Mouse (Mus musculus): ENCODE measurements around the gene Col19a1. TPM values are rescaled to one million over a fixed set of nuclear protein-coding genes. Genes with fewer than 3 reads are reported as not detected.

The Col19a1 gene
- polyA plus RNA-seq, 1 experiment = not detected

DNA sequence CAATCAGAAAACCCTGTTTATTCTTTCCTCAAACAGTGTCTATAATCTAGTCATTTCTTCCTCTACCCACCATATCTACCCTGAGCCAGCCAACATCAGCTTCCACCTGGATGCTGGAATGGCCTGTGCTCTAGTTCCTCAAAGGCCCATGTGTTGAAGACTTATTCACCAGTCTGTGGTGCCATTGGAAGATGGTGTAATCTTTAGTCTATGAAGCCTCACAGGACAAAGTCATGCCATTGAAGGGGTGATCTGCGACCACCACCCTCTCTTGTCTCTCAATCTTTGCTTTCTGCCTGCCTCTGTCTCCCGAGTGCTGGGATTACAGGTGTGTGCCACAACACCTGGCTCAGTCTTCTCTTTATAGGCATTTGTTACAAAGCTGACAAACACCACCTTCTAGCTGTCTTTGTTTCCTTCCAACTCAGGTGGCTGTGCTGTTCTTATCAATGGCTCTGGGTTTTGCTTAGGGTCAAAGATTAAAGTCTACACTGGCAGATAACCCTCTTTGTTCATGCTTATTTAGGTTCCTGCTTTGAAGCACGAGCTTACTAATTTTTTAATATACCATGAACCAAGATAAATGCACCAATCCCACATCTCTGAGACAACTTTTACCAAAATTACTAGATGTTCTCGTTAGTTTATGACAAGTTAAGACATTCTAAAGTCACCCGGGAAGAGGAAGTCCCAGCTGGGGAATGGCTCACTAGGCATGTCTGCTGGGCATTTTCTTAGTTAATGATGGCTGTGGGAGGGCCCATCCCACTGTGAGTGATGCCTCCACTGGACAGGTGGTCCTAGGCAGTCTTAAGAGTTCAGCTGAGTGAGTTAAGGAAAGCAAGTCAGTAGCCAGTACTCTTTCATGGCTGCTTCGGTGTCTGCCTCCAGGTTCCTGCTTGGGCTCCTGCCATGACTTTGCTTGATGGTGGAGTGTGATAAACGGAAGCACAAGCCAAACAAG, 292.0 kb downstream of the Col19a1 start:
- no peaks in the 10 kb centered on the region for H3K4me1 ChIP-seq
- no peaks in the 10 kb centered on the region for H3K36me3 ChIP-seq (replicated peaks; ENCODE audit: low read length)
- no peak overlapping the region for H3K4me3 ChIP-seq (replicated peaks)
- H3K9me3 ChIP-seq = peaks cover 37% of the 10 kb centered on the region
- no peak for TF ChIP-seq FLI1 (IDR thresholded peaks at IDR 0.05; ENCODE audit: low read length)
- no peak for TF ChIP-seq GATA1 (IDR thresholded peaks at IDR 0.05; ENCODE audit: borderline replicate concordance, low read length)
- no peaks in the 10 kb centered on the region for H3K27me3 ChIP-seq (replicated peaks)

DNA sequence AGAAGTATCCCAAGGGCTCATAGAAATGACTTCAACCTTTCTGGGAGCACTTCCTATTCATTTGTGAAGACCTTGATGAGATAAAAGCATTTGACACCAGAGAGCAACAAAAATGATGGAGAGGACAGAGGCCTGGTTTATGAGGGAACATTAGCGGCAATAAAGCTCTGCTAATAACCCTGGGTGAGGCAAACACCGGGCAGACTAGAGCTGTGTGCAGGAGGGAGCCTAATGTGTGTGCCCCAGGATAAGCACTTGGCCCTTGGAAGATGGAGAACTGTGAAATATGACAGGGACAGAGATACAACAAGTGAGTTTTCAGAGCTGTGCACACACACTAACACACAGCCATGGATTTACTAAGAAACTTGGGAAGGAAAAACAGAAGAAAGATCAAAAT, 294.8 kb downstream of the Col19a1 start:
- no peak overlapping the region for H3K4me3 ChIP-seq (replicated peaks)
- H3K36me3 ChIP-seq (replicated peaks; ENCODE audit: low read length) = no peaks in the 10 kb centered on the region
- TF ChIP-seq FLI1 (IDR thresholded peaks at IDR 0.05; ENCODE audit: low read length) = no peak
- TF ChIP-seq GATA1 (IDR thresholded peaks at IDR 0.05; ENCODE audit: borderline replicate concordance, low read length) = no peak

DNA sequence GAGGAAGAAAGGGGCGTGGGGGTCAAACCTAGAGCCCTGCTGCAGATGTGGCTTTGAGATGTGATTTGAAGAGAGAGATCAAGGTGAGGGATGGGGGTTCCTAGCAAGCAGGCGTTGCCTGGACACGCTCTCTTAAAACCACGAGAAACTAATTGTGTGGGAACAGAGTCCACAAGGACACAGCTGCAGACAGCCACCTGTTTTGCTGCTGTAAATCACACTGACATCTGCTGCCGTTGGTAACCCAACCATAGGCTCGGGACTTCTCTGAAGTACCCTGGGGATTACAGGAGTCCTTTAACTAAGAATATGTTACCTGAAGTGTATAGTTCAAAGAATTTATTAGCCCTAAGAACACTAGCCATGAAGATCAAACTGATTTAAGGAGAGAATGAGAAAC, 300.9 kb downstream of the Col19a1 start:
- Histone ChIP-seq H3K36me3 (replicated peaks; ENCODE audit: low read length) (no peaks in the 10 kb centered on the region), H3K27me3 (replicated peaks) (no peaks in the 10 kb centered on the region), H3K4me3 (replicated peaks) (no peak overlapping the region), H3K4me1 (no peaks in the 10 kb centered on the region), H3K9me3 (peaks cover 36% of the 10 kb centered on the region)
- TF ChIP-seq FLI1 (IDR thresholded peaks at IDR 0.05; ENCODE audit: low read length) (no peak), GATA1 (IDR thresholded peaks at IDR 0.05; ENCODE audit: borderline replicate concordance, low read length) (no peak)

More for the DNA sequence above, 294.8 kb downstream of the Col19a1 start:
- Histone ChIP-seq H3K27me3 (replicated peaks) (no peaks in the 10 kb centered on the region), H3K4me1 (no peaks in the 10 kb centered on the region), H3K9me3 (peaks cover 40% of the 10 kb centered on the region)

DNA sequence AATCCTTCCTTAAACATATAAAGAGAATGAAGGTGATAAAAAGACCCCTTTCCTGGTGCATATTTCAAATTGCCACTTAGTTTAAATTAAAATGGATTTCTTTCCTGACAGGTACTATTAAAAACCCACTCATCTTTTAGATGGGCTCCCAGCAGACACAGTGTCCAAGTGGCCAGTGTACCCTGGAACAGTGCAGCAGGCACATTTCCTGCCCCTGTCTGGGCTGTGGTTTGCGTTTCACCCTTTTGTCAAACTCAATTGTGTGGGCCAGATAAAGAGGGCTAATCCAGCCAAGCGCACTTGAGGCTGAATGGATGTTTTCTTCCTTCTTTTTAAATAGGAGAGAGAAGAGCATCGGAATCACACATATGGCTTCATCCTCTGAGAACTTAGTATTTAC, 320.2 kb downstream of the Col19a1 start:
- H3K9me3 ChIP-seq = peaks cover 19% of the 10 kb centered on the region
- H3K4me3 ChIP-seq (replicated peaks) = no peak overlapping the region
- no peaks in the 10 kb centered on the region for H3K27me3 ChIP-seq (replicated peaks)
- TF ChIP-seq GATA1 (IDR thresholded peaks at IDR 0.05; ENCODE audit: borderline replicate concordance, low read length) (no peak), FLI1 (IDR thresholded peaks at IDR 0.05; ENCODE audit: low read length) (no peak)
- no peaks in the 10 kb centered on the region for H3K4me1 ChIP-seq
- H3K36me3 ChIP-seq (replicated peaks; ENCODE audit: low read length) = no peaks in the 10 kb centered on the region

DNA sequence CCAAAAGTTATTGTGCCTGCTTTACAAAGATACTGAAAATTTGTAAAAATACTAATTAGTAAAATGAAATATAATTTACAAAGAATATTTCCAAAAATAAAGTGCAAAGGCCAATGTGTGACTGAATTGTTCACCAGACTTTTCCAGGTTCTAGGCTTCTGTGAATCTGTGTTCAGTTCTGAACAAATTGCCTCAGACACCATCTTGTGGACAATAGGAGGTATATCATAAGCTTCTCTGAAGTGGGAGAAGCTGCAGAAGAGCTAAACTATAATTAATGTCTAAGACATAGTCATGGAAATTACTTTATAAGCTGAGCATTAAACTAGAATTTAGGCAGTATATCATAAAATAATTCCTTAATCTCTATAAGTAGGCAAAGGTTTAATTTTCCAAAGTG, 326.1 kb downstream of the Col19a1 start:
- Histone ChIP-seq H3K27me3 (replicated peaks) (no peaks in the 10 kb centered on the region), H3K4me3 (replicated peaks) (no peak overlapping the region), H3K4me1 (no peaks in the 10 kb centered on the region), H3K36me3 (replicated peaks; ENCODE audit: low read length) (no peaks in the 10 kb centered on the region), H3K9me3 (peaks cover 14% of the 10 kb centered on the region; the same call in 1 of the 2 replicates)
- TF ChIP-seq FLI1 (IDR thresholded peaks at IDR 0.05; ENCODE audit: low read length) (no peak), GATA1 (IDR thresholded peaks at IDR 0.05; ENCODE audit: borderline replicate concordance, low read length) (no peak)

DNA sequence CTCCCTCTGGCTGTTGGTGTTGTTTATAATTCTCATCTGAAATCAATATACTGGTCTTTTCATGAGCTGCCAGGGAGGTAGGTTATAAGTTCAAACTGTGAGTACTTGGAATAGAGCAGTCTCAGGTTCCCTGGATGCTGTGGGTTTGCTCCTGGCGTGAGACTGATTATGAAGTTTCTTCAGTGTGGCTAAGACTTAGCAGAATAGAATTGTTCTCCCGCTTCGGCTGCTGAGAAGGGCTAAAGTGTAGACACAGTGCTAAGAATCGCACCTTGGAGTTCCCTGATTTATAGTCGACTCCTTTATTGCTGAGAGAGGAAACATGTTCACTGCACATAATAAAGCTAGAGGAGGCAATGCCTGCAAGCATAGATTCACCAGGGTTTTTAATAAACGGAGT, 327.9 kb downstream of the Col19a1 start:
- no peak for TF ChIP-seq GATA1 (IDR thresholded peaks at IDR 0.05; ENCODE audit: borderline replicate concordance, low read length)
- no peak for TF ChIP-seq FLI1 (IDR thresholded peaks at IDR 0.05; ENCODE audit: low read length)
- no peaks in the 10 kb centered on the region for H3K4me1 ChIP-seq
- no peak overlapping the region for H3K4me3 ChIP-seq (replicated peaks)
- peaks cover 9% of the 10 kb centered on the region; the same call in 1 of the 2 replicates for H3K9me3 ChIP-seq
- no peaks in the 10 kb centered on the region for H3K27me3 ChIP-seq (replicated peaks)
- no peaks in the 10 kb centered on the region for H3K36me3 ChIP-seq (replicated peaks; ENCODE audit: low read length)

DNA sequence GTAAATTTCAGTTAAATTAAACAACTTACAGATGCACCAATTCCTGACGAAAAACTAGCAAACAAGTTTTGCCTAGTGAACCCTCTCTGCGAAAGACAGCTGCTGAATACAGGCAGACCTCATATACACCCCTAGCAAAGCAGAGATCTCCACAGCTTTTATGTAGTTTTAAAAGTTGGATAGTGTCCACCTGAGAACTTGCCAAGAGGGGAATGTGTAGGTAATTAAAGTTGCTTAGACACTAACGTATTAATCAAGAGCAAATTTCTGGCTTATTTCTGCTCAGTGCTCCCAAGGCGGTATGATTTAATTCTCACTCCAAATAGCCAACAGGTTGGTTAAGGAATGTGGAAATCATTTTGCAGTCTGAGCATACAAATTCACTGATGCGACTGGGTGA, 329.3 kb downstream of the Col19a1 start:
- Histone ChIP-seq H3K4me1 (no peaks in the 10 kb centered on the region), H3K36me3 (replicated peaks; ENCODE audit: low read length) (no peaks in the 10 kb centered on the region), H3K9me3 (no peaks in the 10 kb centered on the region), H3K4me3 (replicated peaks) (no peak overlapping the region), H3K27me3 (replicated peaks) (no peaks in the 10 kb centered on the region)
- TF ChIP-seq GATA1 (IDR thresholded peaks at IDR 0.05; ENCODE audit: borderline replicate concordance, low read length) = no peak
- TF ChIP-seq FLI1 (IDR thresholded peaks at IDR 0.05; ENCODE audit: low read length) = no peak

DNA sequence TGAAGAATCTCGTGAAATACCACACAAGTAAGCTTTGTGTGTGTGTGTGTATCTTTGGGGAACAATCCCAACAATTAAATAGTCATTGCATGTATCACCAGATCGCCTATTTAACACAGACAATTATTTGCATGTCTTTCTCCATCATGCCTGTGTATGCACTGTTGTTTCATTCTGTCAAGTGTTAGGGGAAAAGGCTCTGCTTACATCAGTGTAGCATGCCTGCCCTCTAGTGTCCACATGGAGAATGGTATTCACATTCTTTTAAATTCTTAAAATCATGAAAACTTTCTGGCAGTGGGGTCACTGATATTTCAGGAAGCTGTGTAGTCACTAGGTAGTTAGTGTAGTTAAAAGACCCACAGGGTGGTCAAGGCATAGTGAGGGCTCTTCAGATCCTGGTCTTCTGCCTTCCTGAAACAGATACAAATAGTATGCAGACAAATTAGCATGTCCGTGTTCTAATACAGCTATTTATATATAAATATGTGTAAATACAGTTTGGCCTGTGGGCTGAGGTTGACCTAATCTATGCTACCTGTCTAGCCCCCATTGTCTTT, 338.1 kb downstream of the Col19a1 start:
- Histone ChIP-seq H3K36me3 (replicated peaks; ENCODE audit: low read length) (no peaks in the 10 kb centered on the region), H3K4me1 (no peaks in the 10 kb centered on the region), H3K4me3 (replicated peaks) (no peak overlapping the region), H3K9me3 (no peaks in the 10 kb centered on the region), H3K27me3 (replicated peaks) (no peaks in the 10 kb centered on the region)
- no peak for TF ChIP-seq FLI1 (IDR thresholded peaks at IDR 0.05; ENCODE audit: low read length)
- no peak for TF ChIP-seq GATA1 (IDR thresholded peaks at IDR 0.05; ENCODE audit: borderline replicate concordance, low read length)

DNA sequence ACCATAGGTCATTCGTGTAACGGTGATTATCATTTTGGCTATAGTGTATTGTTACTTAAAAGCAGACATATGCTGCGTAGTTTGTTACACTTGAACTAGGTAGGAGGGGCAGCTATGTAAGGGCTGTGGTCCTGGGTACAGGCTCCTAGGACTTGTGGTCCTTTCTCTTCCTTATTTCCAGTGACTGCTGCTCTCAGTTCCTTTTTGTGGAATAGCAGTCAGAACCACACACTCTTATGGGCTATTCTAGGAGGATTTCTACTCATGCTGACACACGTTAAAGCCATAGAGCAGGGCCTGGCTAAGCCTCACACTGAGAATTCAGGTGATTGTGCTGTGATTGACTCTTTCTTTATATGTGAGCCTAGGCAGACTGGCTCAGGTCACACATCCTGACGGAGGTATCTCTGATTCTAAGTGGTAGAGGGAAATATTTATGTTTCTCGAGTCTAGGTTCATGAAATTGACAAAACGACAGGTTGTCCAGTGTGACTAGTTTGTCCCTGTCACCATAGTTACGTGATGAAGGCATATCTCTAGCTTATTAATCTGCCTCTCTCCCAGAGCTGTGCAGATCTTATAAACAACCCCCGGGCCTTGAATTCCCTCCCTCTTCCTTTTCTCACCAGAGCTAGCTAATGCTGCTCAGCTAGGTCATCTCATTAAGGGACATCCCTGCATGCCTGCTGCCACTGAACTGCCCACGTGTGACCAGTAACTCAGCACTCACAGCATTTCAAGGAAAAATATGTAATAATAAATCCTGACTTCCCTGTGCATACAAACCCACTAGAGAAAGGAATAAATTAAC, 338.8 kb downstream of the Col19a1 start:
- TF ChIP-seq GATA1 (IDR thresholded peaks at IDR 0.05; ENCODE audit: borderline replicate concordance, low read length) (no peak), FLI1 (IDR thresholded peaks at IDR 0.05; ENCODE audit: low read length) (no peak)
- Histone ChIP-seq H3K27me3 (replicated peaks) (no peaks in the 10 kb centered on the region), H3K9me3 (no peaks in the 10 kb centered on the region), H3K36me3 (replicated peaks; ENCODE audit: low read length) (no peaks in the 10 kb centered on the region), H3K4me3 (replicated peaks) (no peak overlapping the region), H3K4me1 (no peaks in the 10 kb centered on the region)
